Mouse (Mus musculus) myocyte (in vitro differentiated cells): ENCODE measurements around the gene Tnrc18. TPM values are rescaled to one million over a fixed set of nuclear protein-coding genes. Genes with fewer than 3 reads are reported as not detected.

Experiments used
- H3K27me3 ChIP-seq: one replicate; pipeline ENCODE4 v1.6.1; 2011; ENCODE audit not compliant: control insufficient read depth, insufficient read depth, insufficient read length
- H3K36me3 ChIP-seq: one replicate; pipeline ENCODE4 v1.6.1; 2011; ENCODE audit not compliant: control insufficient read depth, insufficient read depth
- H3K4me2 ChIP-seq: one replicate; pipeline ENCODE4 v1.6.1; 2011; ENCODE audit warnings: low read depth, control low read depth
- H3K4me3 ChIP-seq: one replicate; pipeline ENCODE4 v1.5.1; 2011; ENCODE audit warnings: mild to moderate bottlenecking, control low read depth, moderate library complexity
- H3K79me2 ChIP-seq: one replicate; pipeline ENCODE4 v1.6.1; 2011; ENCODE audit not compliant: control insufficient read depth, insufficient read depth
- H3ac ChIP-seq: one replicate; pipeline ENCODE4 v1.6.1; 2011; ENCODE audit not compliant: control insufficient read depth, insufficient read length
- CEBPB ChIP-seq: IDR thresholded peaks from 2 replicates; pipeline ENCODE4 v1.6.1; 2011; ENCODE audit warnings: mild to moderate bottlenecking, moderate library complexity; ENCODE audit not compliant: poor library complexity, insufficient read depth, severe bottlenecking
- E2F4 ChIP-seq: IDR thresholded peaks from one replicate; pipeline ENCODE4 v1.6.1; 2011; ENCODE audit warnings: mild to moderate bottlenecking, control low read depth, moderate library complexity; ENCODE audit not compliant: insufficient read depth
- MAX ChIP-seq: IDR thresholded peaks from one replicate; pipeline ENCODE4 v1.6.1; 2011; ENCODE audit warnings: low read depth, mild to moderate bottlenecking, control low read depth
- MYOD1 ChIP-seq, 3 experiments: IDR thresholded peaks; one replicate each; pipeline ENCODE4 v1.6.1; 2011; ENCODE audit warnings: control low read depth in 2 of 3, low read depth in 2 of 3, mild to moderate bottlenecking in 2 of 3, moderate library complexity in 1 of 3; ENCODE audit not compliant: insufficient read length in 2 of 3, control insufficient read depth in 1 of 3
- MYOG ChIP-seq, 3 experiments: IDR thresholded peaks; one replicate each; pipeline ENCODE4 v1.6.1; 2011; ENCODE audit warnings: control low read depth in 2 of 3, low read depth in 2 of 3, mild to moderate bottlenecking in 2 of 3; ENCODE audit not compliant: insufficient read length in 2 of 3, control insufficient read depth in 1 of 3, insufficient read depth in 1 of 3
- POLR2A ChIP-seq: IDR thresholded peaks from one replicate; pipeline ENCODE4 v1.6.1; 2011; ENCODE audit warnings: low read depth, mild to moderate bottlenecking, control low read depth, moderate library complexity; ENCODE audit not compliant: insufficient read length
- POLR2AphosphoS2 ChIP-seq: IDR thresholded peaks from one replicate; pipeline ENCODE4 v1.6.1; 2011; ENCODE audit warnings: low read depth, control low read depth; ENCODE audit not compliant: insufficient read length
- REST ChIP-seq: IDR thresholded peaks from one replicate; pipeline ENCODE4 v1.6.1; 2011; ENCODE audit warnings: mild to moderate bottlenecking, control low read depth, moderate library complexity; ENCODE audit not compliant: insufficient read depth, insufficient read length
- SRF ChIP-seq: IDR thresholded peaks from one replicate; pipeline ENCODE4 v1.6.1; 2011; ENCODE audit warnings: low read depth; ENCODE audit not compliant: control insufficient read depth, insufficient read length
- TCF12 ChIP-seq: IDR thresholded peaks from one replicate; pipeline ENCODE4 v1.6.1; 2011; ENCODE audit warnings: mild to moderate bottlenecking, control low read depth; ENCODE audit not compliant: poor library complexity, insufficient read depth, severe bottlenecking
- TCF3 ChIP-seq: IDR thresholded peaks from one replicate; pipeline ENCODE4 v1.6.1; 2011; ENCODE audit warnings: low read depth, control low read depth; ENCODE audit not compliant: insufficient read length
- USF1 ChIP-seq: IDR thresholded peaks from one replicate; pipeline ENCODE4 v1.6.1; 2011; ENCODE audit warnings: low read depth, mild to moderate bottlenecking, control low read depth, moderate library complexity
- polyA plus RNA-seq: library from polyadenylated mRNA; unstranded; fragments of >200 nt; fragmentation: generic; extraction: Trizol; gene quantifications from one replicate; pipeline ENCODE4 v1.2.1, GENCODE M21; 2012; ENCODE audit warnings: missing spikeins

Tnrc18 gene
- polyA plus RNA-seq, 1 experiment, result 26.2 TPM

GRCm38 (mm10) chr5:142783142-142783540 is 34.3 kb downstream of the Tnrc18 start:
- no peaks in the 10 kb centered on the region for H3K36me3 ChIP-seq
- no peak for TF ChIP-seq USF1
- no peak for TF ChIP-seq SRF
- no peak for TF ChIP-seq POLR2A
- no peak for TF ChIP-seq CEBPB
- no peak for TF ChIP-seq POLR2AphosphoS2
- TF ChIP-seq TCF3, result no peak
- TF ChIP-seq E2F4, result no peak
- TF ChIP-seq MYOD1 (IDR thresholded peaks at IDR 0.05; ENCODE audit: control insufficient read depth in 1 of 3, insufficient read length in 2 of 3, low read depth in 2 of 3), result no peak
- no peak for TF ChIP-seq TCF12
- TF ChIP-seq REST, result no peak
- TF ChIP-seq MAX, result no peak
- no peak for TF ChIP-seq MYOG (IDR thresholded peaks at IDR 0.05; ENCODE audit: control insufficient read depth in 1 of 3, insufficient read depth in 1 of 3, insufficient read length in 2 of 3, low read depth in 2 of 3)
- no peak overlapping the region for H3K4me2 ChIP-seq
- no peak overlapping the region for H3K4me3 ChIP-seq
- H3K27me3 ChIP-seq, result no peaks in the 10 kb centered on the region
- H3ac ChIP-seq, result no peak overlapping the region
- peaks cover 77% of the 10 kb centered on the region for H3K79me2 ChIP-seq

GRCm38 (mm10) chr5:142782459-142783141 is 34.9 kb downstream of the Tnrc18 start:
- TF ChIP-seq POLR2AphosphoS2 (no peak), TCF3 (no peak), MAX (no peak), POLR2A (no peak), USF1 (no peak), REST (no peak), TCF12 (no peak), MYOG (IDR thresholded peaks at IDR 0.05; ENCODE audit: control insufficient read depth in 1 of 3, insufficient read depth in 1 of 3, insufficient read length in 2 of 3, low read depth in 2 of 3) (no peak), SRF (no peak), MYOD1 (IDR thresholded peaks at IDR 0.05; ENCODE audit: control insufficient read depth in 1 of 3, insufficient read length in 2 of 3, low read depth in 2 of 3) (no peak), E2F4 (no peak), CEBPB (no peak)
- H3K4me2 ChIP-seq, result no peak overlapping the region
- no peak overlapping the region for H3ac ChIP-seq
- H3K4me3 ChIP-seq, result no peak overlapping the region
- H3K36me3 ChIP-seq, result no peaks in the 10 kb centered on the region
- H3K27me3 ChIP-seq, result no peaks in the 10 kb centered on the region
- H3K79me2 ChIP-seq, result peaks cover 80% of the 10 kb centered on the region

- H3K4me3 ChIP-seq, result no peak overlapping the region
- H3K27me3 ChIP-seq, result no peaks in the 10 kb centered on the region
- no peak overlapping the region for H3K4me2 ChIP-seq
- H3K79me2 ChIP-seq, result peaks cover 80% of the 10 kb centered on the region
- H3K36me3 ChIP-seq, result no peaks in the 10 kb centered on the region
- TF ChIP-seq MYOG (IDR thresholded peaks at IDR 0.05; ENCODE audit: control insufficient read depth in 1 of 3, insufficient read depth in 1 of 3, insufficient read length in 2 of 3, low read depth in 2 of 3) (peak; percentile 51 to 86 (median 55)), USF1 (peak; percentile 5), MYOD1 (IDR thresholded peaks at IDR 0.05; ENCODE audit: control insufficient read depth in 1 of 3, insufficient read length in 2 of 3, low read depth in 2 of 3) (peak in 2 of 3 experiments; percentile 46 to 64), TCF12 (peak; percentile 8), CEBPB (no peak)
- no peak overlapping the region for H3ac ChIP-seq
Observed at GRCm38 (mm10) chr5:142780579-142780978, 36.9 kb downstream of the Tnrc18 start.

GRCm38 (mm10) chr5:142778871-142779270 is 38.6 kb downstream of the Tnrc18 start:
- TF ChIP-seq MYOG (IDR thresholded peaks at IDR 0.05; ENCODE audit: control insufficient read depth in 1 of 3, insufficient read depth in 1 of 3, insufficient read length in 2 of 3, low read depth in 2 of 3), result peak in 1 of 3 experiments; percentile 31
- TF ChIP-seq MYOD1 (IDR thresholded peaks at IDR 0.05; ENCODE audit: control insufficient read depth in 1 of 3, insufficient read length in 2 of 3, low read depth in 2 of 3), result peak in 2 of 3 experiments; percentile 19 to 32
- no peak for TF ChIP-seq REST
- Histone ChIP-seq H3ac (no peak overlapping the region), H3K79me2 (peaks cover 63% of the 10 kb centered on the region), H3K36me3 (no peaks in the 10 kb centered on the region), H3K4me3 (no peak overlapping the region), H3K27me3 (no peaks in the 10 kb centered on the region), H3K4me2 (no peak overlapping the region)

GRCm38 (mm10) chr5:142778135-142778534 is 39.3 kb downstream of the Tnrc18 start:
- Histone ChIP-seq H3K36me3 (no peaks in the 10 kb centered on the region), H3ac (no peak overlapping the region), H3K79me2 (peaks cover 56% of the 10 kb centered on the region), H3K4me2 (no peak overlapping the region), H3K4me3 (no peak overlapping the region), H3K27me3 (no peaks in the 10 kb centered on the region)
- no peak for TF ChIP-seq MYOD1 (IDR thresholded peaks at IDR 0.05; ENCODE audit: control insufficient read depth in 1 of 3, insufficient read length in 2 of 3, low read depth in 2 of 3)
- TF ChIP-seq POLR2AphosphoS2, result no peak
- TF ChIP-seq TCF3, result no peak
- no peak for TF ChIP-seq MYOG (IDR thresholded peaks at IDR 0.05; ENCODE audit: control insufficient read depth in 1 of 3, insufficient read depth in 1 of 3, insufficient read length in 2 of 3, low read depth in 2 of 3)
- no peak for TF ChIP-seq POLR2A
- no peak for TF ChIP-seq MAX
- TF ChIP-seq TCF12, result no peak
- TF ChIP-seq USF1, result no peak
- TF ChIP-seq CEBPB, result no peak
- no peak for TF ChIP-seq E2F4
- TF ChIP-seq SRF, result no peak
